Mouse (Mus musculus) B cell, adult 67 days (primary cell): Measurements from ENCODE around the gene Hs3st5. TPM values are rescaled to one million over a fixed set of nuclear protein-coding genes. Genes with fewer than 3 reads are reported as not detected.

Experiments used
- total RNA-seq, 2 experiments: library from RNA; stranded (reverse); gene quantifications; 4 replicates each; pipeline ENCODE4 v1.2.4; 2023

Hs3st5 gene
- total RNA-seq = not detected

GRCm38 (mm10) chr10:36506727-36507555 is at the start of gene Hs3st5:
Hs3st5 (plus strand) TSS chr10:36506814.

